Mouse (Mus musculus): ENCODE results near the gene Pofut2.
A peak's percentile ranks its signal among the peaks of the same experiment; 100 is the strongest.

Gene Pofut2

GRCm38 (mm10) chr10:77258704-77259621, at the start of gene Pofut2:
Gene Pofut2 (plus strand): TSS chr10:77259218.
- peak; percentile 98 for DNase-seq

DNA sequence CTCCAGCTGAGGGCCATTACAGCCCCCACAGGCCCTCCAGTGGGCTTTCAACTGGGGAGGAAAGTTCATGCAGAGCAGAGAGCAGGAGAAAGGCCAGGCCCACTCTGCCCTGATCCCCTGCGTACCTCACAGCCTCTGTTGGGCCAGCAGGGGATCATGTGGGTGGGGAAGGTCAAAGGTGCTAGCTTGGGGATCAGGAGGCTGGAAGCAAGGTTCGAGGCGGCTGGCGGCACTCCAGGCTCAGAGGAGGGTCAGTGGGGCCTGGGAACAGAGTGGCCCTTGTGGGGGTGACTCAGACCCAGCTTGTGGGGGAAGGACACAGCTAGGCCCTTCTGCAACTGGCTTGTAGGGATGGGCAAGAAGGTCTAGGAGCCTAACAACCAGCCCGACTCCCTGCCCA, 49.8 kb upstream of the Pofut2 start:
- DNase-seq, result no peak

GRCm38 (mm10) chr10:77210666-77211065, 48.4 kb upstream of the Pofut2 start:
- DNase-seq, result no peak

- no peak for DNase-seq
These were observed 47.9 kb upstream of the Pofut2 start for GRCm38 (mm10) chr10:77211116-77211570.

GRCm38 (mm10) chr10:77212354-77213120, 46.5 kb upstream of the Pofut2 start:
- DNase-seq, result no peak

GRCm38 (mm10) chr10:77213483-77213882, 45.5 kb upstream of the Pofut2 start:
- DNase-seq, result no peak

GRCm38 (mm10) chr10:77214586-77214985, 44.4 kb upstream of the Pofut2 start:
- no peak for DNase-seq

GRCm38 (mm10) chr10:77215641-77216040, 43.4 kb upstream of the Pofut2 start:
- DNase-seq, result peak; percentile 67

GRCm38 (mm10) chr10:77216313-77216712, 42.7 kb upstream of the Pofut2 start:
- no peak for DNase-seq

GRCm38 (mm10) chr10:77217155-77217731, 41.8 kb upstream of the Pofut2 start:
- no peak for DNase-seq

GRCm38 (mm10) chr10:77218059-77218458, 41.0 kb upstream of the Pofut2 start:
- no peak for DNase-seq

GRCm38 (mm10) chr10:77219411-77220025, 39.5 kb upstream of the Pofut2 start:
- no peak for DNase-seq

DNA sequence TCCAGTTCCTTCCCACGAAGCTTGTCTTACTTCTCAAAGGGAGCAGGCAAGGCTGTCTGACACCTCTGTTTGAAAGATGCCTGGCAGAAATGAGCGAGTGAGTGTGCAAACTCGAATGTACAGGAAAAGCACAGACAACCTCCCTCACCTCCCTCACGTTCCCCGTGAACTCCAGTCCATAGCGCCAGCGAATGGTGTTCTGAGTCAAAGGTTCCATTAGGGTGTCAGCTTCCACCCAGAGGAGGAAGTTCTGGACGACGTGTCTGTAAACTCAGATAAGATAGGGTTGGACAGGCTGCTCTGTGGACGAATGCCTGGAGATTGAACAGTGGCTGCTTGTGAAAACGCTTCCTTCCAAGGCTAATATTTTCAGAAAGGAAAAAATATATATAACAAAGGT, 37.9 kb upstream of the Pofut2 start:
- no peak for DNase-seq

GRCm38 (mm10) chr10:77222963-77223552, 36.0 kb upstream of the Pofut2 start:
- no peak for DNase-seq

- no peak for DNase-seq
These were observed 34.6 kb upstream of the Pofut2 start for GRCm38 (mm10) chr10:77224390-77224789.

- DNase-seq, result peak; percentile 46
These were observed 33.6 kb upstream of the Pofut2 start for GRCm38 (mm10) chr10:77225414-77225813.

- no peak for DNase-seq
These were observed 32.9 kb upstream of the Pofut2 start for GRCm38 (mm10) chr10:77225995-77226688.

DNA sequence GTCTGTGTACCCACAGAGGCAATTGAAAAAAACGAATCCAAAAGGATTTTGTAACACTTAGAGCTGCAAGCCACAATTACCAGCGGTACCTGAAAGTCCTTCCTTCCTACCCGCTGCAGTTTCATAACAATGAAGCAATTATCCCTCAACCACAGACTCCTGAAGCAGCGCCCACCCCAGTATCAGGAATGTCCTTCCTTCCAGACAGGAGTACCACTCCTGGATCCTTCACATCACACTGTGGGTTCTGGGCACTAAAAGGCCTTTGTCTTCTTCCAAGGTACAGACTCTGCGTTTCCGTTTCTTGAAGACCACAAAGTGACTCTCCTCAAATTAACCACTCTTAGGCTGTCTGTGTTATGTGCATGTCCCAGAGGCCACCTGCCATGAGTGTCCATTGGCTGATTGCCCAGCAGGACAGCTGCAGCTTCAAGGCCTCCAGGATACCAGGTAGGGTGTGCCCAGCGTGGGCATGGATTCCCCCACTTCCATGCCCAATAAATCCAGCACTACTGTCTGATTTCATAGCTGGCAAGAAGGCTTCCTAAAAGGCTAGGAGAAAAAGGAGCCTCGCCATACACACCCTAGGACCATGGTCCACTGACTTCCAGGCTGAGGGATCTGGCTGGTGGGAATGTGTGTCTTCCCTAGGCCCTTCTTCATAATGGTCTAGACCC, 32.2 kb upstream of the Pofut2 start:
- no peak for DNase-seq

- DNase-seq, result no peak
These were observed 31.7 kb upstream of the Pofut2 start for GRCm38 (mm10) chr10:77227368-77227723.

- DNase-seq, result peak; percentile 53
These were observed 29.1 kb upstream of the Pofut2 start for GRCm38 (mm10) chr10:77229609-77230595.
